Mouse (Mus musculus): ENCODE data around the gene Rfxank.

- no peak for TF ChIP-seq CTCF (IDR thresholded peaks at IDR 0.05; ENCODE audit: insufficient read depth, low read depth, low read length)
- no peak for TF ChIP-seq POLR2A (IDR thresholded peaks at IDR 0.05; ENCODE audit: insufficient read depth, low read depth, low read length)
Measured at GRCm38 (mm10) chr8:70104922-70105321, 34.0 kb downstream of the Rfxank start.

Data from olfactory bulb, adult 2 months (tissue).